Mouse (Mus musculus) heart, embryonic 14.5 days (tissue): ENCODE measurements around the gene Mrgprd. TPM values are rescaled to one million over a fixed set of nuclear protein-coding genes. Genes with fewer than 3 reads are reported as not detected.

Source experiments
- ATAC-seq: fragments of 200-750 bp; cut with Nextera tagmentation; 2 replicates; pipeline ENCODE4 v1.8.0; 2017; ENCODE audit warnings: low read depth, moderate TSS enrichment; ENCODE audit not compliant: insufficient number of reproducible peaks, insufficient read depth, low FRiP score
- H3K27ac ChIP-seq, 2 experiments: fragments of 200-500 bp in 1 of 2; fragments of 300-500 bp in 1 of 2; sonication (generic) in 1 of 2; replicated peaks in 1 of 2; 2 replicates each; pipeline ENCODE4 v1.5.1; 2012 to 2014; ENCODE audit warnings: low read depth in 2 of 2, low read length in 2 of 2, control low read depth in 1 of 2, mild to moderate bottlenecking in 1 of 2, mixed read lengths in 1 of 2; ENCODE audit not compliant: control insufficient read depth in 1 of 2, insufficient read depth in 1 of 2
- H3K27me3 ChIP-seq: fragments of 300-500 bp; sonication (generic); 2 replicates; pipeline ENCODE4 v1.6.1; 2014; ENCODE audit warnings: mild to moderate bottlenecking, low read length, control low read depth; ENCODE audit not compliant: control insufficient read depth, insufficient read depth
- H3K36me3 ChIP-seq: fragments of 300-500 bp; sonication (generic); 2 replicates; pipeline ENCODE4 v1.6.1; 2014; ENCODE audit warnings: mild to moderate bottlenecking, control low read depth, low read length, mixed read lengths; ENCODE audit not compliant: control insufficient read depth, insufficient read depth
- H3K4me1 ChIP-seq, 2 experiments: fragments of 200-500 bp in 1 of 2; fragments of 300-500 bp in 1 of 2; sonication (generic) in 1 of 2; 2 replicates each; pipeline ENCODE4 v1.6.1; 2012 to 2014; ENCODE audit warnings: low read length in 2 of 2, control low read depth in 1 of 2, mixed read lengths in 1 of 2; ENCODE audit not compliant: control insufficient read depth in 2 of 2, insufficient read depth in 2 of 2
- H3K4me2 ChIP-seq: fragments of 300-500 bp; sonication (generic); 2 replicates; pipeline ENCODE4 v1.6.1; 2014; ENCODE audit warnings: mild to moderate bottlenecking, low read length
- H3K4me3 ChIP-seq, 2 experiments: fragments of 200-500 bp in 1 of 2; fragments of 300-500 bp in 1 of 2; sonication (generic) in 1 of 2; 2 replicates each; pipeline ENCODE4 v1.5.1; 2012 to 2014; ENCODE audit warnings: low read length in 2 of 2, mild to moderate bottlenecking in 2 of 2, control low read depth in 1 of 2, low read depth in 1 of 2, moderate library complexity in 1 of 2; ENCODE audit not compliant: control insufficient read depth in 1 of 2, insufficient read depth in 1 of 2
- H3K9ac ChIP-seq: fragments of 300-500 bp; sonication (generic); 2 replicates; pipeline ENCODE4 v1.6.1; 2014; ENCODE audit warnings: mild to moderate bottlenecking, low read length
- H3K9me3 ChIP-seq: fragments of 300-500 bp; sonication (generic); 2 replicates; pipeline ENCODE4 v1.6.1; 2016; ENCODE audit warnings: low read length, control low read depth; ENCODE audit not compliant: control insufficient read depth
- WGBS: fragments of 180-500 bp; shearing (Covaris S2); extraction: QIAGEN DNeasy Blood & Tissue Kit; methylation state at CpG from one replicate; pipeline ENCODE4 v1.1.7; 2014; 5-methylcytosine and 5-hydroxymethylcytosine counted together
- polyA plus RNA-seq: library from polyadenylated mRNA; unstranded; fragments of >200 nt; fragmentation: Nextera tagmentation; extraction: Ambion mirVana; gene quantifications from 2 replicates; pipeline ENCODE4 v1.2.1, GENCODE M21; 2014

Gene Mrgprd
- polyA plus RNA-seq, 1 experiment from 2014 or later = not detected

GRCm38 (mm10) chr7:145293859-145294258, 20.8 kb upstream of the Mrgprd start:
- H3K4me1 ChIP-seq = peaks cover 0 to 6% of the 10 kb centered on the region in 2 experiments; a peak in 1 of 4 replicates
- no peak for ATAC-seq
- H3K9ac ChIP-seq = no peak overlapping the region
- 39% methylated on average over 6 of the region's 6 CpGs for WGBS
- no peaks in the 10 kb centered on the region for H3K27me3 ChIP-seq
- H3K27ac ChIP-seq = no peak overlapping the region
- no peak overlapping the region for H3K4me2 ChIP-seq
- no peaks in the 10 kb centered on the region for H3K9me3 ChIP-seq
- H3K4me3 ChIP-seq = no peak overlapping the region
- H3K36me3 ChIP-seq = no peaks in the 10 kb centered on the region

- ATAC-seq = no peak
- no peaks in the 10 kb centered on the region for H3K27me3 ChIP-seq
- WGBS = 57% methylated on average over 3 of the region's 3 CpGs
Observed at GRCm38 (mm10) chr7:145298666-145299490, 15.8 kb upstream of the Mrgprd start.

GRCm38 (mm10) chr7:145299562-145300320, 14.9 kb upstream of the Mrgprd start:
- no peak overlapping the region for H3K9ac ChIP-seq
- no peak overlapping the region for H3K27ac ChIP-seq
- no peaks in the 10 kb centered on the region for H3K27me3 ChIP-seq
- H3K4me3 ChIP-seq = no peak overlapping the region
- no peaks in the 10 kb centered on the region for H3K36me3 ChIP-seq
- no peaks in the 10 kb centered on the region for H3K9me3 ChIP-seq
- no peak for ATAC-seq
- H3K4me2 ChIP-seq = no peak overlapping the region
- 55% methylated on average over 7 of the region's 7 CpGs for WGBS
- H3K4me1 ChIP-seq = peaks cover 0 to 5% of the 10 kb centered on the region in 2 experiments; a peak in 1 of 4 replicates

More at GRCm38 (mm10) chr7:145298666-145299490, 15.8 kb upstream of the Mrgprd start:
- H3K4me3 ChIP-seq = no peak overlapping the region
- no peak overlapping the region for H3K9ac ChIP-seq
- no peaks in the 10 kb centered on the region for H3K9me3 ChIP-seq
- no peak overlapping the region for H3K27ac ChIP-seq
- H3K36me3 ChIP-seq = no peaks in the 10 kb centered on the region
- no peak overlapping the region for H3K4me2 ChIP-seq
- peaks cover 0 to 5% of the 10 kb centered on the region in 2 experiments; a peak in 1 of 4 replicates for H3K4me1 ChIP-seq

- H3K27ac ChIP-seq = no peak within 1 kb of the TSS
- no peaks in the 10 kb centered on the region for H3K36me3 ChIP-seq
- WGBS = 30% methylated on average over 12 of the region's 13 CpGs
- H3K4me3 ChIP-seq = no peak within 1 kb of the TSS
- no peaks in the 10 kb centered on the region for H3K9me3 ChIP-seq
- no peaks in the 10 kb centered on the region for H3K27me3 ChIP-seq
- no peak within 1 kb of the TSS for H3K9ac ChIP-seq
- peaks cover 0 to 5% of the 10 kb centered on the region in 2 experiments; a peak in 1 of 4 replicates for H3K4me1 ChIP-seq
- ATAC-seq = no peak
- H3K4me2 ChIP-seq = no peak within 1 kb of the TSS
Observed at GRCm38 (mm10) chr7:145300321-145301007, 14.2 kb upstream of the Mrgprd start, which contains the start of gene Mrgprf. TSS of gene Mrgprf (plus strand) at chr7:145300828.

GRCm38 (mm10) chr7:145301008-145301340, 13.7 kb upstream of the Mrgprd start:
- Histone ChIP-seq H3K9me3 (no peaks in the 10 kb centered on the region), H3K4me1 (peaks cover 0 to 5% of the 10 kb centered on the region in 2 experiments; a peak in 1 of 4 replicates), H3K9ac (no peak overlapping the region), H3K27ac (no peak overlapping the region), H3K4me3 (no peak overlapping the region), H3K4me2 (no peak overlapping the region), H3K27me3 (no peaks in the 10 kb centered on the region), H3K36me3 (no peaks in the 10 kb centered on the region)
- ATAC-seq = no peak

GRCm38 (mm10) chr7:145301341-145302005, 13.2 kb upstream of the Mrgprd start:
- Histone ChIP-seq H3K27me3 (no peaks in the 10 kb centered on the region), H3K4me3 (no peak overlapping the region), H3K9ac (no peak overlapping the region), H3K4me2 (no peak overlapping the region), H3K36me3 (no peaks in the 10 kb centered on the region), H3K9me3 (no peaks in the 10 kb centered on the region), H3K4me1 (peaks cover 0 to 5% of the 10 kb centered on the region in 2 experiments; a peak in 1 of 4 replicates), H3K27ac (no peak overlapping the region)
- WGBS = 70% methylated on average over 6 of the region's 6 CpGs
- ATAC-seq = no peak
